In the genomic region with DNA sequence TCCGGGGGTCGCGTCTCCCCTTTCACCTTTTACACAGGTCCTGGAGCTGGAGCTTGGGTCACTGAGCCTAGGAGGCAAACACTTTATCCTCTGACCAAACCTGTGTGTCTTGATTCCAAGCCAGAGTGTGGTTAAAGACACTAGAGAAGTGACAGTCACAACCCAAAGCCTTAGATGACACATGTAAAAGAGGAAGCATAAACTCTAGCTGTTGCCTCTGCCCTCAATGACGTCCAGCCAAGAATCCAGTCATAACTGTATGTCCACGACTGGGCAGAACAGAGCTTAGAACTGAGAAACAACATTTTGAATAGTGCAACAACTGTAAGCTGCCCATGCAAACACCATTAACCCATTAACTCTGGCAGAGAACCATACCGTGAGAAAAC, we compare ENCODE assay signal across 14 mouse cellular contexts.
DNase-seq lines count a peak whose midpoint lies in the region; ATAC-seq lines count a peak whose summit lies in the region.
"Had no signal": no experiment of that assay in that cellular context is flagged by ENCODE, and none has a peak within 500 bp of the region (broad histone marks: within the 10 kb centered on the region; RNA-seq: fewer than 3 reads in every experiment).

No protein-coding gene starts in this region.

- no peaks in the 10 kb centered on the region for H3K9me3 ChIP-seq in kidney, embryonic 16.5 days (ENCODE audit: low read length)
- H3K9me3 ChIP-seq: limb, embryonic 10.5 days had no signal

- WGBS in kidney, embryonic 16.5 days: 9% methylated on average over 6 of the region's 6 CpGs

- no peak overlapping the region for H3K9ac ChIP-seq in kidney, embryonic 16.5 days (replicated peaks; ENCODE audit: low read length)
- H3K9ac ChIP-seq: forebrain, postnatal 0 days had no signal

- H3K4me3 ChIP-seq in kidney, embryonic 16.5 days (ENCODE audit: low read length): no peak overlapping the region
- H3K4me3 ChIP-seq: erythroblast, embryonic 14.5 days; limb, embryonic 10.5 days had no signal

- no peaks in the 10 kb centered on the region for H3K36me3 ChIP-seq in kidney, embryonic 16.5 days (ENCODE audit: insufficient read depth, low read length)
- H3K36me3 ChIP-seq: limb, embryonic 10.5 days had no signal

- DNase-seq in kidney, adult 9 months: peak; percentile 43
- DNase-seq in kidney, postnatal 10 days: no peak
- peak; percentile 90 for DNase-seq in adipocyte (ENCODE audit: low spot score)
- no peak for DNase-seq in layer of hippocampus, adult 18-20 months (ENCODE audit: low spot score in 2 of 2)
- no peak for DNase-seq in cerebellum, adult 18-20 months
- DNase-seq in right cerebral cortex, postnatal 36 days (ENCODE audit: low spot score in 2 of 2): no peak
- DNase-seq: forebrain, postnatal 0 days had no signal

- H3K27me3 ChIP-seq in kidney, embryonic 16.5 days (ENCODE audit: insufficient read depth, low read length): no peaks in the 10 kb centered on the region

- peaks cover 35% of the 10 kb centered on the region for H3K4me1 ChIP-seq in kidney, embryonic 16.5 days (ENCODE audit: insufficient read depth, low read length)

- peak overlapping the region; percentile 74 for H3K27ac ChIP-seq in kidney, embryonic 16.5 days (ENCODE audit: low read length)
- H3K27ac ChIP-seq: limb, embryonic 10.5 days had no signal

- ATAC-seq in kidney, embryonic 16.5 days (ENCODE audit: low FRiP score, low TSS enrichment): no peak
- peak; percentile 90 for ATAC-seq in megakaryocyte progenitor cell, adult 5-6 weeks (replicated peaks; ENCODE audit: poor library complexity)
- ATAC-seq: CD4-positive, CD25-positive, alpha-beta regulatory T cell, adult 4 months; forebrain, postnatal 0 days; hindbrain, embryonic 16.5 days; midbrain, embryonic 16.5 days had no signal

- no peak overlapping the region; the same call in 1 of the 2 replicates for H3K4me2 ChIP-seq in kidney, embryonic 16.5 days (replicated peaks; ENCODE audit: low read depth, low read length)

Comparison
In these comparisons a context has a peak if more than half of its experiments do, and no peak if none do; other contexts are left out.
1. DNase-seq: peak in kidney, adult 9 months (single experiment) and adipocyte (single experiment); none in kidney, postnatal 10 days (single experiment), layer of hippocampus, adult 18-20 months (0 of 2), cerebellum, adult 18-20 months (0 of 2) and right cerebral cortex, postnatal 36 days (0 of 2).